Mouse (Mus musculus) erythroblast, embryonic 14.5 days (primary cell): Measurements from ENCODE around the gene Ears2. TPM values are rescaled to one million over a fixed set of nuclear protein-coding genes. Genes with fewer than 3 reads are reported as not detected.

Source experiments
- H3K27me3 ChIP-seq: 2 replicates; pipeline ENCODE4 v1.6.1; 2012; ENCODE audit warnings: inconsistent platforms; ENCODE audit not compliant: control insufficient read depth
- H3K36me3 ChIP-seq: 2 replicates; pipeline ENCODE4 v1.6.1; 2012; ENCODE audit warnings: mild to moderate bottlenecking, inconsistent platforms; ENCODE audit not compliant: control insufficient read depth
- H3K4me1 ChIP-seq: 2 replicates; pipeline ENCODE4 v1.6.1; 2012; ENCODE audit warnings: inconsistent platforms; ENCODE audit not compliant: control insufficient read depth
- H3K4me3 ChIP-seq: replicated peaks from 2 replicates; pipeline ENCODE3; 2012; ENCODE audit warnings: moderate library complexity, mild to moderate bottlenecking, inconsistent platforms
- H3K9me3 ChIP-seq: 2 replicates; pipeline ENCODE4 v1.6.1; 2012; ENCODE audit warnings: low read length, inconsistent platforms, mixed read lengths; ENCODE audit not compliant: control insufficient read depth
- GATA1 ChIP-seq: IDR thresholded peaks from 2 replicates; pipeline ENCODE4 v1.6.1; 2012; ENCODE audit warnings: low read length, inconsistent platforms, mixed read lengths
- TAL1 ChIP-seq: IDR thresholded peaks from 3 replicates; pipeline ENCODE4 v1.6.1; 2012; ENCODE audit warnings: low read length, inconsistent platforms, mixed read lengths
- polyA plus RNA-seq: library from polyadenylated mRNA; stranded (reverse); fragments of >175 nt; gene quantifications from 2 replicates; pipeline ENCODE4 v1.2.3, GENCODE M21; 2012

Gene Ears2
- polyA plus RNA-seq, 1 experiment, result 0.10 TPM

DNA sequence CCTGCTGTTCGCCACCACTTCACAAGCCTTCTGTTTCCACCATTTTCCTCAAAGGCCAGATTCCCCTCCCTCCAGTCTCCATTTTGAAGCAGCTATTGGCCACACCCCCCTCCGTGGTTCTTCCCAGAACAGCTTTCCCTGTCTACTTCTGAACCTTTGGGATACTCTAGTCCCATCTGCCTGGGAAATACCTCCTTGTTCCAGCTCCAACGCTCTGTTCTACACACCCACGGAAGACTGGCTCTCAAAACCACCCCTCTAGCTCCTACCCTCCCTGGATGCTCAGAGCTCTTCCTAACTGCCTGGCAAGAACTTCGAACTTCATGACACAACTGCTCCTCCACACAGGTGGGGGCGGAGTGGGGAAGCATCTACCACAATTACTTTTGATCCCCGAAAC lies 48.1 kb downstream of the Ears2 start:
- peak overlapping the region; percentile 71 for H3K4me3 ChIP-seq
- no peaks in the 10 kb centered on the region for H3K27me3 ChIP-seq
- H3K9me3 ChIP-seq, result no peaks in the 10 kb centered on the region
- H3K36me3 ChIP-seq, result peaks cover 16% of the 10 kb centered on the region
- H3K4me1 ChIP-seq, result peaks cover 80% of the 10 kb centered on the region
- TF ChIP-seq TAL1 (no peak), GATA1 (no peak)

DNA sequence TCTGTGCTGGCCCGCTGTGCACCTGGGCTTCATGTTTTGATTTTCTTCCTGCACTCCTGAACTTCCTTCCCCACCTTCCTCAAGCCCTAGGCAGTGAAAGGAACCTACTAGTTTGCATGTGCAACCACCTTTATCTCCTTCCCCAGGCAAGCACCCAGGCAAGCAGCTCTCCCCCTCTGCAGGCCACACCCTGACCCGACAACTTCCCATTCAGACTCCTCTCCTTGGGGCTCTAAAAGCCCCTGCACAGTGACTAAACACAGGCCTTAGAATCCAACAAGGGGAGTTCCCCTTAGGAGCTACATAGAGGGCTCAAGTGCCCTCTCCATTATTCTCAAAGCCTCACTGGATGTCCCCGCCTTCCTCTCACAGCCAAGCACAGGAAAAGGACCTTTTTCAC lies 48.8 kb downstream of the Ears2 start:
- no peaks in the 10 kb centered on the region for H3K27me3 ChIP-seq
- peaks cover 77% of the 10 kb centered on the region for H3K4me1 ChIP-seq
- peaks cover 16% of the 10 kb centered on the region for H3K36me3 ChIP-seq
- TF ChIP-seq GATA1 (peak; percentile 33; the same call in 1 of the 2 replicates), TAL1 (no peak)
- peak overlapping the region; percentile 71 for H3K4me3 ChIP-seq
- H3K9me3 ChIP-seq, result no peaks in the 10 kb centered on the region

DNA sequence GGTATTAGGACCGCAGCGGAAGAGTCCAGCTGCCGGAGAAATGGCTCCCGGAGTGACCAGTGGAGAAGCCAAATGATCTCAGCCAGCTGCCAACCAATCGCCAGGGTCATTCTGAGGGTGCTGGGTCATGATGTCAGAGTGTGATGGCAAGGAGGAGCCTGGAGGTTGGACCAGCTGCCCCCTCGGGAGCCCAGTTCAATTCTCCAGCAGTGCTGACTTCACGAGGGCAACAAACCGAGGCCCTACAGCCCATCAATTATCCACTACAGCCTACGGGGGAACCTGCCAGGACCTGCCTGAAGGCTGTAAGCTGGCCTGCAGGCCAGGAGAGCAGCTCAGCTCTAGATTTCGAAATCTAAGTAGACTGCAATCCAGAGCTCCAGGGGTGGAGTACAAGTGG lies 51.3 kb downstream of the Ears2 start:
- Histone ChIP-seq H3K27me3 (no peaks in the 10 kb centered on the region), H3K9me3 (no peaks in the 10 kb centered on the region), H3K4me3 (no peak overlapping the region), H3K36me3 (peaks cover 31% of the 10 kb centered on the region), H3K4me1 (peaks cover 71% of the 10 kb centered on the region)
- TF ChIP-seq GATA1 (no peak), TAL1 (no peak)

DNA sequence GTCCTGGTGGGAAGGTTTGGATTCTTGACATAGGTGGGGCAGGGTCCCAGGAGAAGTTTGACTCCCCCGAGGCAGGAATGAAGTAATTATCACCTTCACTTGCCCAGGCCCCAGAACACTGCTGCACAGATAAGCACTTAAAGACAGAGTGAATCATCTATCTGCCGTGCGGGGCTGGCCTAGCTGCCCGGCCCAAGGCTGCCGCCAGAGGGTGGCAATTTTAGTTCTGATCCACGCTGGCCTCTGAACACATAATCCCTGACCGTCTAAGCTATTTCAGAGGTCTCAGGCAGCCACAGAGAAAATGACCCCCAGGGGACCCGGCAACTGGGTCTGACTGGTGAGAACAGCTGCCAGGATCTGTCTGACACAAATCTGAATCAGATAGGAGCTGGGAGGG lies 52.0 kb downstream of the Ears2 start:
- Histone ChIP-seq H3K4me3 (peak overlapping the region; percentile 24), H3K36me3 (peaks cover 37% of the 10 kb centered on the region), H3K9me3 (no peaks in the 10 kb centered on the region)

DNA sequence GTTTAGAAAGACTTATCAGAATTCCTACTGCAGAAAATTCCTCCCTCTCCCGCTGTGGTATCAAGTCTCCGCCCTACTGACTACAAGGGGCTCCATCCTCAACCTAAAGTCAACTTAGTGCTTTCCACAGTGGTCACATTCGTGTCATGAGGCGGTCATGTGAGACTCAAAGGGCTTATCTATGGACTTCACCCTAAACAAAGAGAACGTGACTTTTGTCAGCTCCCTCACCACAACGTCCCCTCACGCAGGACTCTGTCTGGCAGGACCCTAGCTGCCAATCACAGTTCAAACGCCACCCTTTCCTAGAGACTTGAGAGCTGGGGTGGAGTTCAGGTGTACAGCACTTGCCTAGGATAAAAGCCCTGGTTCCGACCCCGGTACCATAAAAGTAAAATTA lies 54.1 kb downstream of the Ears2 start:
- Histone ChIP-seq H3K4me3 (no peak overlapping the region), H3K4me1 (peaks cover 49% of the 10 kb centered on the region), H3K36me3 (peaks cover 56% of the 10 kb centered on the region), H3K27me3 (no peaks in the 10 kb centered on the region), H3K9me3 (no peaks in the 10 kb centered on the region)
- TF ChIP-seq TAL1, result no peak
- TF ChIP-seq GATA1, result no peak

More for the DNA sequence above, 52.0 kb downstream of the Ears2 start:
- peaks cover 64% of the 10 kb centered on the region for H3K4me1 ChIP-seq
- TF ChIP-seq TAL1 (no peak), GATA1 (peak; percentile 24; the same call in 1 of the 2 replicates)
- H3K27me3 ChIP-seq, result no peaks in the 10 kb centered on the region

DNA sequence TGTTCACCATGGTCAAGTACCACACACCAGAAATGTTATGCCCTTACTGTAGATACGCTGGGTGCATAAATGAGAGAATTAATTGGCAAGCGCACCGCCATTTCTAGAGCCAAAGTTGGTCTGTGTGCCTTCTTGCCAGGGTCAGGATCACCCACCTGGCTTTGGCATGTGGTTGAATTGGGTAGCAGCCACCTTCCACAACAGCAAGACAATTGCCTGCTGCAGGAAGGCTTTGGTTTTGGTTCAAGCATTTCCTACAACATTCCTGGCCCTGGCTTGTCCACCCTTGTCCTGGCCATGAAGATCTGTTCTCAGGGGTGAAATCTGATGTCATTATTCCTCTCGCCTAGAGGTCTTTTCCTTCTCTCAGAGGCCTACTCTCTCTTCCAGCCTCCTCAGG lies 54.7 kb downstream of the Ears2 start:
- Histone ChIP-seq H3K4me1 (peaks cover 43% of the 10 kb centered on the region), H3K36me3 (peaks cover 60% of the 10 kb centered on the region), H3K4me3 (no peak overlapping the region), H3K9me3 (no peaks in the 10 kb centered on the region), H3K27me3 (no peaks in the 10 kb centered on the region)
- TF ChIP-seq GATA1, result no peak
- TF ChIP-seq TAL1, result no peak

DNA sequence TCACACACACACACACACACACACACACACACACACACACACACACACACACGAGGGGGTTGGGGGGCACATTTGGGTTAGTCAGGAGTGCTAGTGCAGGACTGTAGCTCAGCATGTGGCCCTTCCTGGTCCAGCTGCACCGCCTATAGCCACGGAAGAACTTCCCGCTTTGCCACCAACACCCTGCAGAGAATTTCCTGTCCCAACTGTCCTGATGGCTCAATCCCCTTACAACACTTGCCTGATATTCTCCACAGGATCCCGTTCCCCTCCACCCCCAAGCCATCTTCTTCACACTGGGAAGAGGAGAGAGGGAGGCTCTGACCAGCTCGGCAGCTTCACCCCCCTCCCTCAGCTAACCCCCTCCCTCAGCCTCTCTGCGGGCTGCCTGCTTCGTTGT lies 66.7 kb downstream of the Ears2 start:
- Histone ChIP-seq H3K27me3 (no peaks in the 10 kb centered on the region), H3K4me3 (no peak overlapping the region), H3K9me3 (no peaks in the 10 kb centered on the region), H3K4me1 (no peaks in the 10 kb centered on the region), H3K36me3 (peaks cover 91% of the 10 kb centered on the region)
- TF ChIP-seq GATA1 (no peak), TAL1 (no peak)

DNA sequence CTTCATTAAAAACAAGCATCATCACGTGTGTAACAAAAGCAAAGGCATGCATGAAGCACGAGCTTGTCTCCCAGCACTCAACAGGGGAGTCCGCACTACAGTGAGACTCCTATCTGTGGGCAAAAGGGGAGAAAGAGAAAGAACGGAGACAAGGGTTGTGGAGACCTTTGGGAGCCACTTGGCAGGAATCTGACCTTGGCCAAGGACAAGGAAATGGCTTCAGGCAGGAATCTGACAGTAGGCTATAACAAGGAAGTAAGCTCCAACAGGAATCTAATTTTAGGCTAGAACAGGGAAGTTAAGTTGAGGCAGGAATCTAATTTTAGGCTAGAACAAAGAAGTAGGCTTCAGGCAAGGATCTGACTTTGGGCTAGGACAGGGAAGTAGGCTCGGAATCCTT lies 71.1 kb downstream of the Ears2 start:
- H3K36me3 ChIP-seq, result peaks cover 92% of the 10 kb centered on the region

More for the DNA sequence above, 71.1 kb downstream of the Ears2 start:
- no peaks in the 10 kb centered on the region for H3K9me3 ChIP-seq
- no peaks in the 10 kb centered on the region for H3K4me1 ChIP-seq
- no peak overlapping the region for H3K4me3 ChIP-seq
- TF ChIP-seq GATA1, result no peak
- no peak for TF ChIP-seq TAL1
- no peaks in the 10 kb centered on the region for H3K27me3 ChIP-seq

Other genes with a start within 250 kb of the Ears2 start
- not detected in 2 replicates for gene Scnn1b, start 202.2 kb downstream of the Ears2 start, polyA plus RNA-seq
- gene Cog7, start 85.6 kb downstream of the Ears2 start, polyA plus RNA-seq, result 0.47 and 0.48 TPM in 2 replicates
- 2.7 and 2.9 TPM in 2 replicates for gene Gga2, start 46.0 kb downstream of the Ears2 start, polyA plus RNA-seq
- gene Ubfd1, start 88 bp downstream of the Ears2 start, polyA plus RNA-seq, result 0.71 and 0.78 TPM in 2 replicates
- 79.8 and 110 TPM in 2 replicates for gene Ndufab1, start 34.6 kb upstream of the Ears2 start, polyA plus RNA-seq
- gene Palb2, start 65.7 kb upstream of the Ears2 start, polyA plus RNA-seq, result 0.18 and 0.21 TPM in 2 replicates
- gene Dctn5, start 65.8 kb upstream of the Ears2 start, polyA plus RNA-seq, result 0.54 and 0.77 TPM in 2 replicates
- gene Plk1, start 92.2 kb upstream of the Ears2 start, polyA plus RNA-seq, result 37.3 and 43.1 TPM in 2 replicates
- not detected in 2 replicates for gene Ern2, start 118.9 kb upstream of the Ears2 start, polyA plus RNA-seq
- gene Chp2, start 152.2 kb upstream of the Ears2 start, polyA plus RNA-seq, result not detected in 2 replicates
- 0.04 TPM in 1 of 2 replicates, not detected in the other for gene Prkcb, start 221.5 kb upstream of the Ears2 start, polyA plus RNA-seq